ENCODE assay signal across 11 mouse cellular contexts in genomic region chr14:20162686-20163085, GRCm38 (mm10). TPM values are rescaled to one million over a fixed set of nuclear protein-coding genes. Genes with fewer than 3 reads are reported as not detected.
A peak's percentile ranks its signal among the peaks of the same experiment; 100 is the strongest.
DNase-seq lines count a peak whose midpoint lies in the region; ATAC-seq and TF ChIP-seq lines count a peak whose summit lies in the region.
"Had no signal": no experiment of that assay in that cellular context is flagged by ENCODE, and none has a peak within 500 bp of the region (broad histone marks: within the 10 kb centered on the region; RNA-seq: fewer than 3 reads in every experiment).

No protein-coding gene starts in this region.

- TF ChIP-seq POLR2A in kidney, adult 2 months (IDR thresholded peaks at IDR 0.05; ENCODE audit: low read depth, low read length), result no peak
- TF ChIP-seq POLR2A in cerebellum, adult 2 months (IDR thresholded peaks at IDR 0.05; ENCODE audit: borderline replicate concordance, insufficient read depth, low read length), result no peak

- TF ChIP-seq CTCF in kidney, adult 2 months (conservative IDR thresholded peaks at IDR 0.05; ENCODE audit: insufficient read depth, insufficient read length, low read depth, low read length), result no peak
- no peak for TF ChIP-seq CTCF in cerebellum, adult 2 months (IDR thresholded peaks at IDR 0.05; ENCODE audit: borderline replicate concordance, insufficient read depth, low read depth, low read length)

- H3K36me3 ChIP-seq in kidney, adult 2 months (ENCODE audit: control insufficient read depth, insufficient read depth, low read length), result peaks cover 1% of the 10 kb centered on the region; the same call in 1 of the 2 replicates
- H3K36me3 ChIP-seq: hindbrain, embryonic 12.5 days; limb, embryonic 13.5 days had no signal

- H3K4me1 ChIP-seq in kidney, adult 2 months (ENCODE audit: control insufficient read depth, insufficient read depth, low read length), result peaks cover 74% of the 10 kb centered on the region
- H3K4me1 ChIP-seq in cerebellum, adult 2 months (ENCODE audit: control insufficient read depth, insufficient read depth, low read length), result no peaks in the 10 kb centered on the region

- 39% methylated on average over 6 of the region's 6 CpGs for WGBS in kidney, adult 2 months
- WGBS in cerebellum, adult 2 months, result 55% methylated on average over 6 of the region's 6 CpGs

- intact Hi-C loops in gastrocnemius, postnatal 14 days (cut with DNase I; ENCODE audit: low total_unique reads), result no loop called here

- H3K27me3 ChIP-seq in kidney, adult 2 months (replicated peaks; ENCODE audit: control insufficient read depth, insufficient read depth, low read length), result no peaks in the 10 kb centered on the region
- no peaks in the 10 kb centered on the region for H3K27me3 ChIP-seq in cerebellum, adult 2 months (ENCODE audit: control insufficient read depth, insufficient read depth, low read length)
- H3K27me3 ChIP-seq: hindbrain, embryonic 12.5 days; limb, embryonic 13.5 days had no signal

- no peak overlapping the region for H3K4me3 ChIP-seq in kidney, adult 2 months (ENCODE audit: insufficient read depth, low read depth, low read length)
- H3K4me3 ChIP-seq in cerebellum, adult 2 months (replicated peaks; ENCODE audit: insufficient read depth, low read depth, low read length), result no peak overlapping the region
- H3K4me3 ChIP-seq: hindbrain, embryonic 12.5 days; limb, embryonic 13.5 days had no signal

- peak; percentile 9 for DNase-seq in adrenal gland, postnatal 14 days
- no peak for DNase-seq in adrenal gland, postnatal 25 days
- peak; percentile 78 for DNase-seq in kidney, adult 2 months
- DNase-seq in kidney, postnatal 10 days, result no peak
- DNase-seq in gastrocnemius, postnatal 14 days, result peak; percentile 53
- DNase-seq in urinary bladder, postnatal 4 days (ENCODE audit: low spot score in 2 of 2), result no peak
- no peak for DNase-seq in cerebellum, adult 2 months
- DNase-seq: right cerebral cortex, adult 18-20 months had no signal

- ATAC-seq in megakaryocyte progenitor cell, adult 5-6 weeks (replicated peaks; ENCODE audit: poor library complexity), result peak; percentile 47

- peak overlapping the region; percentile 71 for H3K27ac ChIP-seq in kidney, adult 2 months (ENCODE audit: insufficient read depth, low read depth, low read length)
- H3K27ac ChIP-seq in cerebellum, adult 2 months (ENCODE audit: insufficient read depth, low read length), result no peak overlapping the region
- H3K27ac ChIP-seq: hindbrain, embryonic 12.5 days; limb, embryonic 13.5 days had no signal

RNA-seq across cellular contexts. Expression of gene Kcnk5, which starts 18.9 kb away (rescaled TPM):
- 8.8 and 14.2 TPM in 2 replicates for total RNA-seq in adrenal gland, postnatal 14 days (2021)
- 5.9 and 12.0 TPM in 2 replicates for total RNA-seq in adrenal gland, postnatal 25 days (2021)
- 32.0 and 34.2 TPM in 2 replicates for polyA plus RNA-seq in kidney, adult 2 months (2012; rRNA removed)
- total RNA-seq in gastrocnemius, postnatal 14 days (2021), result 1 to 10 TPM in 1 of 2 experiments, under 1 TPM in 1; 0.53 to 1.1 TPM
- 0.37 and 1.7 TPM in 2 replicates for total RNA-seq in megakaryocyte progenitor cell, adult 5-6 weeks (2015)
- 1.2 and 7.0 TPM in 2 replicates for total RNA-seq in megakaryocyte progenitor cell, adult 5-6 weeks (2017)
- polyA plus RNA-seq in cerebellum, adult 2 months (2012; rRNA removed), result 0.85 and 1.1 TPM in 2 replicates

RNA-seq across cellular contexts. Expression of gene Saysd1, which starts 24.4 kb away (rescaled TPM):
- total RNA-seq in adrenal gland, postnatal 14 days (2021), result 6.2 and 7.1 TPM in 2 replicates
- 8.2 and 9.0 TPM in 2 replicates for total RNA-seq in adrenal gland, postnatal 25 days (2021)
- 10.8 and 11.4 TPM in 2 replicates for polyA plus RNA-seq in kidney, adult 2 months (2012; rRNA removed)
- 1 to 10 TPM; 1.7 to 1.8 TPM for total RNA-seq in gastrocnemius, postnatal 14 days (2021)
- 3.4 and 3.9 TPM in 2 replicates for total RNA-seq in megakaryocyte progenitor cell, adult 5-6 weeks (2015)
- total RNA-seq in megakaryocyte progenitor cell, adult 5-6 weeks (2017), result 0.62 and 1.4 TPM in 2 replicates
- polyA plus RNA-seq in cerebellum, adult 2 months (2012; rRNA removed), result 7.5 and 7.8 TPM in 2 replicates

Comparison
In these comparisons a context has a peak if more than half of its experiments do, and no peak if none do; other contexts are left out.
1. DNase-seq: peak in adrenal gland, postnatal 14 days (single experiment), kidney, adult 2 months (single experiment) and gastrocnemius, postnatal 14 days (single experiment); none in adrenal gland, postnatal 25 days (single experiment), kidney, postnatal 10 days (single experiment), urinary bladder, postnatal 4 days (0 of 2) and cerebellum, adult 2 months (0 of 2).